Mouse (Mus musculus) liver, embryonic 14.5 days (tissue): ENCODE measurements around the gene Per3. TPM values are rescaled to one million over a fixed set of nuclear protein-coding genes. Genes with fewer than 3 reads are reported as not detected.

Source experiments
- ATAC-seq: fragments of 200-750 bp; cut with Nextera tagmentation; 2 replicates; pipeline ENCODE4 v1.8.0; 2017; ENCODE audit warnings: moderate number of reproducible peaks, mild to moderate bottlenecking, moderate library complexity; ENCODE audit not compliant: insufficient read depth
- DNase-seq, 3 experiments: peaks; one replicate each; pipeline ENCODE4 v3.0.0-alpha.2; 2012 to 2013; ENCODE audit warnings: low read depth in 3 of 3, low spot score in 3 of 3
- H3K27ac ChIP-seq: fragments of 300-500 bp; sonication (generic); 2 replicates; pipeline ENCODE4 v1.5.1; 2014; ENCODE audit warnings: moderate library complexity, mild to moderate bottlenecking, control low read depth, inconsistent platforms
- H3K27me3 ChIP-seq: fragments of 300-500 bp; sonication (generic); 2 replicates; pipeline ENCODE4 v1.6.1; 2014; ENCODE audit warnings: mild to moderate bottlenecking, low read length, moderate library complexity; ENCODE audit not compliant: control insufficient read depth, insufficient read depth
- H3K36me3 ChIP-seq: fragments of 300-500 bp; sonication (generic); replicated peaks from 2 replicates; pipeline ENCODE4 v1.6.1; 2014; ENCODE audit warnings: low read depth; ENCODE audit not compliant: control insufficient read depth, insufficient read depth
- H3K4me1 ChIP-seq, 2 experiments: fragments of 200-500 bp in 1 of 2; fragments of 300-500 bp in 1 of 2; sonication (generic) in 1 of 2; replicated peaks; 2 replicates each; pipeline ENCODE4 v1.6.1; 2012 to 2014; ENCODE audit warnings: antibody characterized with exemption in 1 of 2, inconsistent platforms in 1 of 2, low read length in 1 of 2; ENCODE audit not compliant: control insufficient read depth in 2 of 2, insufficient read depth in 2 of 2
- H3K4me2 ChIP-seq: fragments of 300-500 bp; sonication (generic); 2 replicates; pipeline ENCODE4 v1.6.1; 2014; ENCODE audit warnings: low read depth, mild to moderate bottlenecking, control low read depth, moderate library complexity
- H3K4me3 ChIP-seq, 2 experiments: fragments of 200-500 bp in 1 of 2; fragments of 300-500 bp in 1 of 2; sonication (generic) in 1 of 2; 2 replicates each; pipeline ENCODE4 v1.5.1; 2012 to 2014; ENCODE audit warnings: low read depth in 2 of 2, low read length in 2 of 2, mild to moderate bottlenecking in 2 of 2, control low read depth in 1 of 2, inconsistent platforms in 1 of 2, moderate library complexity in 1 of 2; ENCODE audit not compliant: insufficient read depth in 1 of 2
- H3K9ac ChIP-seq: fragments of 300-500 bp; sonication (generic); replicated peaks from 2 replicates; pipeline ENCODE4 v1.6.1; 2014; ENCODE audit warnings: mild to moderate bottlenecking, control low read depth, moderate library complexity
- H3K9me3 ChIP-seq: fragments of 300-500 bp; sonication (generic); 2 replicates; pipeline ENCODE4 v1.6.1; 2016; ENCODE audit warnings: low read length, mixed read lengths; ENCODE audit not compliant: control insufficient read depth
- CTCF ChIP-seq: IDR thresholded peaks from 2 replicates; pipeline ENCODE4 v1.5.1; 2016; ENCODE audit warnings: antibody characterized with exemption, low read depth, control low read depth
- EP300 ChIP-seq: IDR thresholded peaks from 2 replicates; pipeline ENCODE4 v1.6.1; 2016; ENCODE audit warnings: antibody characterized with exemption, low read depth
- WGBS: fragments of 180-500 bp; shearing (Covaris S2); extraction: QIAGEN DNeasy Blood & Tissue Kit; methylation state at CpG from one replicate; pipeline ENCODE4 v1.1.7; 2014; ENCODE audit not compliant: insufficient replicate concordance; 5-methylcytosine and 5-hydroxymethylcytosine counted together
- polyA plus RNA-seq, 2 experiments: library from polyadenylated mRNA; depleted of rRNA in 1 of 2; stranded (reverse) in 1 of 2; unstranded in 1 of 2; fragments of >200 nt; fragmentation: Nextera tagmentation in 1 of 2; extraction: Ambion mirVana in 1 of 2; gene quantifications; 2 replicates each; pipeline versions ENCODE4 v1.2.1 to v1.2.3; 2012 to 2014

Per3 gene
- polyA plus RNA-seq, 2 experiments, result 2.2 to 2.9 TPM

GRCm38 (mm10) chr4:150975145-150975544, 69.3 kb downstream of the Per3 start:
- ATAC-seq (no peak), DNase-seq (no peak)
- TF ChIP-seq CTCF (no peak), EP300 (no peak)
- Histone ChIP-seq H3K27me3 (no peaks in the 10 kb centered on the region), H3K36me3 (no peaks in the 10 kb centered on the region), H3K4me2 (no peak overlapping the region), H3K4me3 (no peak overlapping the region), H3K9me3 (no peaks in the 10 kb centered on the region), H3K4me1 (no peaks in the 10 kb centered on the region), H3K9ac (no peak overlapping the region), H3K27ac (no peak overlapping the region)
- WGBS, result 34% methylated on average over 1 of the region's 1 CpGs

GRCm38 (mm10) chr4:150973264-150973663, 71.2 kb downstream of the Per3 start:
- Histone ChIP-seq H3K27ac (no peak overlapping the region), H3K4me1 (no peaks in the 10 kb centered on the region), H3K27me3 (no peaks in the 10 kb centered on the region), H3K36me3 (no peaks in the 10 kb centered on the region), H3K9me3 (no peaks in the 10 kb centered on the region), H3K9ac (no peak overlapping the region), H3K4me3 (no peak overlapping the region), H3K4me2 (no peak overlapping the region)
- DNase-seq, result no peak
- ATAC-seq, result no peak
- WGBS, result 66% methylated on average over 8 of the region's 8 CpGs
- TF ChIP-seq EP300, result no peak
- no peak for TF ChIP-seq CTCF

- DNase-seq (no peak), ATAC-seq (no peak)
- no peak overlapping the region for H3K4me3 ChIP-seq
- no peaks in the 10 kb centered on the region for H3K36me3 ChIP-seq
- no peak for TF ChIP-seq CTCF
- TF ChIP-seq EP300, result no peak
- H3K4me1 ChIP-seq, result peaks cover 0 to 4% of the 10 kb centered on the region in 2 experiments; a peak in 1 of 4 replicates
- no peaks in the 10 kb centered on the region for H3K27me3 ChIP-seq
- WGBS, result 63% methylated on average over 8 of the region's 8 CpGs
- no peak overlapping the region for H3K27ac ChIP-seq
- H3K4me2 ChIP-seq, result no peak overlapping the region
- H3K9ac ChIP-seq, result no peak overlapping the region
- H3K9me3 ChIP-seq, result no peaks in the 10 kb centered on the region
These were observed 75.5 kb downstream of the Per3 start for GRCm38 (mm10) chr4:150968956-150969355.

GRCm38 (mm10) chr4:150966556-150966955, 77.9 kb downstream of the Per3 start:
- no peak for ATAC-seq
- no peak overlapping the region for H3K4me2 ChIP-seq
- no peak overlapping the region for H3K4me3 ChIP-seq
- H3K4me1 ChIP-seq, result peaks cover 0 to 4% of the 10 kb centered on the region in 2 experiments; a peak in 1 of 4 replicates
- no peak overlapping the region for H3K9ac ChIP-seq
- peak; percentile 20 to 34 (median 27) for DNase-seq
- H3K27me3 ChIP-seq, result no peaks in the 10 kb centered on the region
- no peaks in the 10 kb centered on the region for H3K9me3 ChIP-seq
- H3K27ac ChIP-seq, result no peak overlapping the region
- no peak for TF ChIP-seq EP300
- peak; percentile 81 for TF ChIP-seq CTCF
- 11% methylated on average over 7 of the region's 7 CpGs for WGBS
- H3K36me3 ChIP-seq, result no peaks in the 10 kb centered on the region

GRCm38 (mm10) chr4:150965555-150965951, 78.9 kb downstream of the Per3 start:
- Histone ChIP-seq H3K27me3 (no peaks in the 10 kb centered on the region), H3K4me1 (peaks cover 0 to 4% of the 10 kb centered on the region in 2 experiments; a peak in 1 of 4 replicates), H3K4me2 (no peak overlapping the region), H3K4me3 (no peak overlapping the region), H3K36me3 (no peaks in the 10 kb centered on the region), H3K9ac (no peak overlapping the region), H3K9me3 (no peaks in the 10 kb centered on the region), H3K27ac (no peak overlapping the region)
- no peak for TF ChIP-seq EP300
- no peak; the same call in 1 of the 2 replicates for TF ChIP-seq CTCF
- DNase-seq (no peak), ATAC-seq (no peak)
- WGBS, result 66% methylated on average over 11 of the region's 11 CpGs
